Mouse (Mus musculus): ENCODE measurements at regions not wholly inside any gene's neighbourhood (a gene's known extent, or its start where the extent isn't known, plus 50 kb on each side); places are given as distances from the start of the nearest gene placed in this dataset.

GRCm38 (mm10) chr4:142674641-142675465, 435.7 kb upstream of the Kazn start:
- no peak for TF ChIP-seq CTCF (IDR thresholded peaks at IDR 0.05; ENCODE audit: extremely low read depth, insufficient read depth, insufficient read length, insufficient replicate concordance)
- TF ChIP-seq POLR2A (IDR thresholded peaks at IDR 0.05; ENCODE audit: low read depth, low read length): no peak
